Mouse (Mus musculus) CD4-positive, CD25-positive, alpha-beta regulatory T cell, adult 2 months (primary cell): ENCODE measurements around the gene Csrp2.

ENCODE experiments used
- DNase-seq: peaks from one replicate; pipeline ENCODE4 v3.0.0-alpha.2; 2012; ENCODE audit warnings: low read depth, low spot score

Csrp2 gene

GRCm38 (mm10) chr10:110931161-110931912 lies 11.7 kb downstream of the Csrp2 start:
- DNase-seq, result no peak

GRCm38 (mm10) chr10:110931913-110932560 lies 12.4 kb downstream of the Csrp2 start:
- peak; percentile 89 for DNase-seq

- no peak for DNase-seq
These were observed 14.0 kb downstream of the Csrp2 start for GRCm38 (mm10) chr10:110933584-110933983.

- DNase-seq, result no peak
These were observed 15.5 kb downstream of the Csrp2 start for GRCm38 (mm10) chr10:110935081-110935480.

- DNase-seq, result no peak
These were observed 16.1 kb downstream of the Csrp2 start for GRCm38 (mm10) chr10:110935669-110936068.

GRCm38 (mm10) chr10:110938361-110938760 lies 18.8 kb downstream of the Csrp2 start:
- no peak for DNase-seq

- no peak for DNase-seq
These were observed 19.4 kb downstream of the Csrp2 start for GRCm38 (mm10) chr10:110938841-110939549.

GRCm38 (mm10) chr10:110939717-110940116 lies 20.1 kb downstream of the Csrp2 start:
- DNase-seq, result no peak

- no peak for DNase-seq
These were observed 21.3 kb downstream of the Csrp2 start for GRCm38 (mm10) chr10:110940740-110941398.

GRCm38 (mm10) chr10:110941968-110942367 lies 22.4 kb downstream of the Csrp2 start:
- DNase-seq, result no peak

GRCm38 (mm10) chr10:110942806-110943205 lies 23.2 kb downstream of the Csrp2 start:
- DNase-seq, result no peak

- no peak for DNase-seq
These were observed 24.6 kb downstream of the Csrp2 start for GRCm38 (mm10) chr10:110944175-110944574.

GRCm38 (mm10) chr10:110945966-110946365 lies 26.4 kb downstream of the Csrp2 start:
- DNase-seq, result no peak

- no peak for DNase-seq
These were observed 28.0 kb downstream of the Csrp2 start for GRCm38 (mm10) chr10:110947574-110947973.

GRCm38 (mm10) chr10:110951112-110951511 lies 31.5 kb downstream of the Csrp2 start:
- DNase-seq, result no peak

- DNase-seq, result peak; percentile 8
These were observed 32.2 kb downstream of the Csrp2 start for GRCm38 (mm10) chr10:110951748-110952147.

GRCm38 (mm10) chr10:110952271-110952670 lies 32.7 kb downstream of the Csrp2 start:
- no peak for DNase-seq

GRCm38 (mm10) chr10:110952937-110953451 lies 33.4 kb downstream of the Csrp2 start:
- no peak for DNase-seq

- DNase-seq, result no peak
These were observed 39.3 kb downstream of the Csrp2 start for GRCm38 (mm10) chr10:110958879-110959278.

- no peak for DNase-seq
These were observed 40.2 kb downstream of the Csrp2 start for GRCm38 (mm10) chr10:110959781-110960180.

- DNase-seq, result no peak
These were observed 41.3 kb downstream of the Csrp2 start for GRCm38 (mm10) chr10:110960841-110961240.

GRCm38 (mm10) chr10:110962172-110962571 lies 42.6 kb downstream of the Csrp2 start:
- no peak for DNase-seq
